Mouse (Mus musculus) E14TG2a.4 (cell line): ENCODE results near the gene Ivns1abp.

Source experiments
- CTCF ChIP-seq: conservative IDR thresholded peaks from 2 replicates; pipeline ENCODE4 v1.5.1; 2014; ENCODE audit warnings: low read length
- NANOG ChIP-seq: IDR thresholded peaks from 2 replicates; pipeline ENCODE4 v1.6.1; 2014; ENCODE audit warnings: borderline replicate concordance, low read length, mixed read lengths

DNA sequence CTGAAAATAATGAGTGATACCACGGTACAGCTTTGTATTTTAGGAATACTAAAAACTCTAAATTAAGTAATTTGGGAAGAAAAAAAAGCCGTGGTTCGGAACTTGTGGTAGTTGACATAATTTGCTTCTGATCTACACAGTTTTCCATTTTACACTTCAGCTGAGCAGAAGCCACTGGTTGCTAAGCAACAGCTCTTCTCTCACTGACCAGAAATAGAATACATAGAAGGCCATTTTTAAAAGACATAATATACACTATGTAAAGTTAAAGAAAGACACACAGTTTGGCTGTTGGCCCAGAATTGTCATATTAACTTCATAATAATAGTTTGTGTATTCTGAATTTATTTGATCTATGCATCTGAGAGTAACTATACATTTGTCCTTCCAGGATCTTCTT is 42.4 kb upstream of the Ivns1abp start:
- TF ChIP-seq NANOG (no peak), CTCF (no peak)
